Mouse (Mus musculus) thymus, adult 18-20 months (tissue): ENCODE results near the gene Gm10642.

ENCODE experiments used
- DNase-seq, 2 experiments: peaks; one replicate each; pipeline ENCODE4 v3.0.0; 2022; ENCODE audit warnings: mixed read lengths in 2 of 2

The Gm10642 gene

DNA sequence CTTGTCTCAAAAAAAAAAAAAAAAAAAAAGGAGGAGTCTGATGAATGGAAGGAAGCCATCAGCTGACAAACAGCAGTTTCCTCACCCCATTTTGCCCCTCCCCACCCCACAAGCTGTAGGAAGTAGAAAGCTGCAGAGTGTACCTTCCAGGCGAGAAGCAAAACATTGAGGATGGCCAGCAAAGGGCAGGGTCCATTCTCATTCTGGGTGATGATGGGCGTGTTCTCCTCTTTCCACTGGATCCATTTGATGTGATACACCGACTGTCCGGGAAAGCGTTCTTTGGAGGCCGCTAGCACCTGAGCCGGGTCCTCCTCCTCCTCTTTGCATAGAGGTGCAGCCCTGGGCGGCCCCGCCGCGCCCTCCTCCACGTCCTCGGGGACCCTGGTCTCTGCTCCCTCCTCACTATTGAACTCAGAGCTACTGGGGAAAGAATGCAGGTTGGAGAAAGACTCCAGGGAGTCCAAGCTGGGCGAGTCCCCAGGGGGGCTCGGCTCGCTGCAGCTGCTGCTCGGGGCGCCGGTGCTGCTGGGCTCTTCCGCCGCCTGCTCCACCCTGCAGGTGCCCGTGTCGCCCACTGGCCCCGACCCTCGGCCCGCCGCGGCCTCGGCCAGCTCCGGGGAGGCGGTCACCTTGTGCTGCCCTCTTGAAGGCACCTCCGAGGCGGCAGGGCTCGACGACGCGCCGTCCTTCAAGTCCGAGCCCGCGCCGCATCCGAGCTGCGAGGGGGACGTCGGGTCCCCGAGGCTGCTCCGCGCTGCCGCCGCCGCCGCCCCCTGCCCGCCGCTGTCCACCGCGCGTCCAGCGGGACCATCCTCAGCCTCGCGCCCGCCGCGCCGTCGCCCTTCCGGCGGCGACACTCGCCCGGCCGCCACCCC is at the start of gene Gm10642:
Gm10642 (plus strand) TSS at position 122 of the 878 bp plus-strand sequence.
- peak; percentile 57 to 79 for DNase-seq

DNA sequence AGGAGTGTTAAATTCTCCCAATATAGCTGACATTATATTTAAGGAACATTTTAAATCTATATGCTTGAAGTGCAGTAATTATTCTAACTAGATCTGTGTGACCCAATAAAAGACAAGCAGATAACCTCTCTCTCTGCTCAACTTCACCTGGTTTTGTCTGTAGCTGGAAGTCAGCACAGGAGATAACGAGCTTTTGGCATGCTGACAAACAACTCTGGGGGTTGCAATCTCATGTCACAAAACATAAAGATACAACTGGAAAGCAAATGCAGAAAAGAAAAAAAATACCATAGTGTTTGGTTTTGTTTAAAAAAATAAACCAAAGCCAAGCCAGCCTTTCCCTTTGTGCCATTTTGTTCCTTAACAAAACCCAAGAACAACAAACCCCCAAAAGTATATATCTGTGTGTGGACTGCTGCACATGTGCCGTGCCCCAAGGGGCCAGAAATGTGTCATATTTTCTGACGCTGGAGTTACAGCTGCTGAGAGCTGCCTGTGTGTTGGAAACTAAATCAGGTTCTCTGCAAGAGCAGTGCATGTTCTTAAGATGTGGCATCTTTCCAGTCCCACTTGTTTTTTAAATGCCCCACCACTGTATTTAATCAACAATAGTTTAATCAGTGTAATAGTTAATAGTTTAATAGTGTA is 44.9 kb upstream of the Gm10642 start:
- no peak for DNase-seq

DNA sequence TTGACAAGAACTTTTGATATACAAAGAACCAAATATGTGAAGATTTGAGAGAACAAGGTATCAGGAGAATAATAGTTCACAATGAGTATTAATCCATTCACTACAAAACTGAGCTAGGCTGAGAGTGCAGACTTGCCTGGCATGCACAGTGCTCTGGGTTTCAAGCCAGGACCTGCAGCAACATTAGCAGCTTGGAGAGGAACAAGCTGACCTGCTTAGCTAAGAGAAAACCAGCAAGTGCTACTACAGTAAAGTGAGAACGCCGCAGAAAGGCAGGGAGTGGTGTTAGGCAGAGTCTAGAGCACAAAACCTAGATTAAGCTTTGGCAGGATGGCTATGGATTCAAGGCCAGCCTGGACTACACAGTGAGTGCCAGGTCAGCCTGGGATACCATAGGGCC is 26.3 kb upstream of the Gm10642 start:
- no peak for DNase-seq

DNA sequence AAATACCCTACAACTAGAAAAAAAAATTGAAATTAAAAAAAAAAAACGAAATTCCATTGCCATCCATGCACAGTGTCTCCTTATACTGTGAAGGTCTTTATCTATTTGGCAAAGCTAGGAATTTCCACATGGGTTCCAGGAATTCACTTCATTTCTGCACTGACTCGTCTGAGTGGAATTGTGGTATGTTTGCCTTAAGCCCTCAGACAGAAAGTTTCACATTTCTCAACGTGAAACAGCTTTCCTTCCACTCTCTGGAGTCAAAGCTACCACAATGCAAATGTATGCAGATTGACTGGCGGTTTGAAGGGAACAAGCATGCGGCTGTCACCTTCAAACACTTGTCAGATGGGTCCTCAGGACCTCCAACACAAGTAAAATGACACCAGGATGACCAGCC is 24.4 kb upstream of the Gm10642 start:
- DNase-seq, result no peak

DNA sequence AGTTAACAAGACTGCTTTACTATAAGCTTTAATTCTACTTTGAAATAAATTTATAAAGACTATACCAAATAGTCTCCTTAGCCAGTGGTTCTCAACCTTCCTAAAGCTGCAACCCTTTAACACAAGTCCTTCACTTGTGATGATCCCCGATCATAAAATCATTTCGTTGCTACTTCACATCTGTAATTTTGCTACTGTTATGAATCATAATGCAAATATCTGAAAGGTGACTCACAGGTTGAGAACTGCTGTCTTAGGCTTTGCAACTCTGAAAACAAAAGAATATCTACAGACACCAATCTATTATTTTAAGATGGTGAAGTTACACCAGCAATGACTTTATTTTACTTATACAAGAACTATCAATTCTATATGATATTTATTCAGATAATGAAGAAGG is 19.3 kb upstream of the Gm10642 start:
- no peak for DNase-seq

DNA sequence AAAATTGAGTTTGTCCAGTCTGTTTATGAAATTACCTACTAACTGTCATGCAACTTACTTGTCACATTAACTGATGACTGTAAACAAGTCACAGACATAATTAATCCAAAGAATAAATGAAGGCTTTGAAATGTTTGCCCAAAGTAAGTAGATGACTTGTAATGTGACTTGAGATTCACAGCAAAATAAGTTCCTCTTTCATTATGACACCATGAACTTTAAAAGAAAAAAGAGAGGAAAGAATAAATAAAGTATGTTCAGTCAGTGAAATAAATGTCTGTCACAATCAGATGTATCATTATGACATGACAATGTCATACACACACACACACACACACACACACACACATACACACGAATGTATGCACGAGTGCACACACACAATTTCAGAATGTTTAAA is 5.8 kb upstream of the Gm10642 start:
- DNase-seq, result no peak

DNA sequence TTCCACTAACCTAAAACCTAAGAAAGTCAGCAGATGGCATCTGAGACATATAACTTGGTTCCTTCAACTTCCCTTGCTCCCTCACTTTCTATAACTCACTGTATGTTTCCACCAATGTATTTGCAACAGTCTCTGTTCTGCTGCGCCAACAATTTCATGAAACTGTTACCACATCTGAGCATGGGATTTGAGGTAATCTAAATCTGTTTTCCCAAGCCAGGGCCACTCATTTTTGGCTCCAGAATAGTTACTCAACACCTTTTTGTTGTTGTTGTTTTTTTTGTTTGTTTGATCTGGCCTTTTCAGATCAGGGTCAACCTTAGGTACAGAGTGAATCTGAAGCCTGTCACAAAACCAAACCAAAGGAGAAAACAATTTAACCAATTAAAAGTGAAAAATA is 5.1 kb upstream of the Gm10642 start:
- no peak for DNase-seq

DNA sequence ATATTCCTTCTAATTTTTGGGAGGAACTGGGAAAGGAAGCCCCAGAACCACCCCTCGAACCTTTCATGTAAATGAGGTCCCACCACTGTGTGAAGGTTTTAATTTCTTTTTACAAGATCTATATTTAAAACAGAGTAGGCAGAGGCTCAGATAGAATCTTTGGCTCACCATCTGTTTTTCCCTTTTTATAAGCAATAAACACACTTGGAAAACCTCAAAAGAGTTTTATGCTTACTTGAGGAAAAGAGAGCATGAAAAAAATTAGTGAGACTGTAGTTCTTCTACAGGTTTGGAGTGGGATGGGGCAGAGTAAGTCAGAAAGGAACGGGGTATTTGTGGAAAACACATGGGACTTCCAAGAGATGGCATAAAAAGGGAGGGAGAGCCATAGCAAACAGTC is 3.8 kb upstream of the Gm10642 start:
- DNase-seq, result no peak

DNA sequence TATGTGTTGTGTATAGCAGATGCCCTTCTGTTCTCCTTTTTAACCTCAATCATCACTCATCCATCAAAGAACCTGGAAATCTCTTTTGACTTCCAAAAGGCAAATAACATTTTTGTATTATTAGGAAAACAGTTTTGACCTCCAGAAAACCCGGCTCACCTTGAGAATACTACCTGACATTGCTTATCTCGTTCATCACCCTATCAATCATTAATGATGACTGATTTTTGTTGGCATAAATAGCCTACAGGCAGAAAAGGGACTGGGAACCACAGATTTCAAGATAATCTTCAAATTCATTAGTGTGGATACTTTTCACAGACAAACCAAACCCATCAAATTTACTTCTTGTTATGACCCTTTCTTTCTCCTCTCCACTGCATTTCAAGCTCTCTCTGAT is 2.2 kb upstream of the Gm10642 start:
- DNase-seq, result no peak

DNA sequence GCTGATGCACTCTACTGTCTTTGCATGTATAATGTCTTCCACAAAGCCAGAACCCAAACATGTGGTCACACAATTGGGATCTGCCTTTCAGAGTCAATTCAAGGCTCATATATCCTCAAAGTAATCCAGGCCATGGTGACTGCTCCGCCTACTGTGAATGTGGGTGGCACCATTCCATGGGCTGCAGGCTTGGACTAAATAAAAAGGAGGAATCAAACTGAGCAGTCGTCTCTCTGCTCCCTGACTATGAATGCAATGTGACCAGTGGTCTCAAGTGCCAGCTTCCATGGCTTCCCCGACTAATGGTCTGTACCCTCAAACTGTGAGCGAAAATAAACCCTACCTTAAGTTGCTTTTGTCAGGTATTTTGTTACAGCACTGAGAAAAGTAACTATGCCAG is 1.6 kb upstream of the Gm10642 start:
- no peak for DNase-seq

DNA sequence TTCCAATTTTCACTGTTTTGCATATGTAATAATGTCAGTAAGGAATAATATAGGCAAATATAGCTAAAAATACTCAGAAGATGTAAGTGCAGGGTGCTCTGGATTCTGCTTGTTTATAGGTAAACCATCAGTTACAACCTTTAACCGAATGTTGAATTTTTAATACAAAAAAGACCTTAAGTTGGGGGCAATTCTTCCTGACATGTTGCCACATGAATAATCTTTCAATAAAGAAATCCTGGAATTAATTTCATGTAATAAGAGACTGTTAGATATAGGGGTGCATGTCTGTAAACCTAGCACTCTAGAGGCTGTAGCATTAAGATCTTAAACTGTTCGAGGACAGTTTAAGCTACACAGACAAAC is 304 bp upstream of the Gm10642 start:
- no peak for DNase-seq

DNA sequence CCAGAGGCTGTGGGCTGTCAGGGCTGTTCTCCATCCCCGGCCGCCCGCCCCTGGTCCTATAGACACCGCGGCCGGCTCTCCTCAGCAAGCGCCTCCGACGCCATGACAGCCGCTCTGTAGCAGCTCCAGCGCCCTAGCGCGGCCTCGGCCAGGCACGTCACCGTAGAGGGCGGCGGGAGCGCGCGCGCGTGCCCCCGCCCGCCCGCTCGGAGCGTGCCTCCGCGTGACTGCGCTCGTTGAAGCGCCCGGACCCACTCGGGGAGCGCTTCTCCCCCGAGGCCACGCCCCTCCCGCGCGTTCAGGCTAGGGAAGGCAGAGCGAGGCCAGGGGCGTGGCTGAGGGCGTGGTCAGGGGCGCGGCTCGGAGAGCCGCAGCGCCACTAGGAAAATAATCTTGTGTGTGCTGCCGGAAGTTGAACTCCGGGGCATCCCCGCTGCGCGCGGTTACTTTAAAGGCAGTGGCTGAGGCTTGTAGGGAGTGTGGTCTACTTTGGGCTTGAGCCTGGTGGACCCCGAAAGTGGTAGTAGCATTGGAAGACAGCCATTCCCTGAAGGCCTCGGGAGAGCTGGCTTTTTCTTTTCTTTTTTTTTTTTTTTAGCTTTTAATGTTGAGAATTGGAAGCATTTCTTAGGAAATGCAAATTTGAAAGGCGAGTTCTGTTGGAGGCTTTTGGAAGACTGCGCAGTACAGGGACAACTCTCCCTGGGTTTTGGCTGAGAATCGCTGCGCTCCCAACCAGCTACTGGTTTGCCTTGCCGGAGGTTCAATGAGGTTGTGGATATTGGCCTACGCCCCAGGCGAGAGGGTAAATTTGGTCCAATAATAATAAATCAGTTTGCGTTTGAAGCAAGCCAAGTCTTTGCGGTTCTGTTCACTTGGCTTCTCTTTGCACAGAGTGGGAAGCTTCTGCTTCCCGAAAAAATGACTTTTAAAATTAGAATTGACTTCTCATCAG is 1.2 kb downstream of the Gm10642 start, which contains the start of gene Mindy2:
Mindy2 (minus strand) TSS at position 162 of the 955 bp plus-strand sequence.
- peak; percentile 96 to 97 for DNase-seq

DNA sequence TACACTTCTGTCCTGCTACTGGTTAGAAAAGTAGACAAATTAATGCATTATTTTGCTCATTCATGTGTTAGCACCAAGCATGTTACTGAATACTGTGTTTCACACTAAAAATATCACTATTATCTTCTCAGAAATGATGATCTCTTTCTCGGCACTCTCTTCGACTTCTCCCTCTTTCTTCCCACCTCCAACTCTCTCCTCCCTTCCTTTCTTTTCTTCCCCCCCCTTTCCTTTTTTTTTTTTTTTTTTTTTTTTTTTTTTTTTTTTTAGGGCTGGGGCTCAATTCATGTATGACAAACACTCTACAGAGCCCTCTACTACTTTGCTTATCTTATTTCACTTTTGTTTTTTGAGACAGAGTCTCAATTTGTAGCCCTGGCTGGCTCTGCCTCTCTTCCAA is 2.2 kb downstream of the Gm10642 start:
- no peak for DNase-seq

DNA sequence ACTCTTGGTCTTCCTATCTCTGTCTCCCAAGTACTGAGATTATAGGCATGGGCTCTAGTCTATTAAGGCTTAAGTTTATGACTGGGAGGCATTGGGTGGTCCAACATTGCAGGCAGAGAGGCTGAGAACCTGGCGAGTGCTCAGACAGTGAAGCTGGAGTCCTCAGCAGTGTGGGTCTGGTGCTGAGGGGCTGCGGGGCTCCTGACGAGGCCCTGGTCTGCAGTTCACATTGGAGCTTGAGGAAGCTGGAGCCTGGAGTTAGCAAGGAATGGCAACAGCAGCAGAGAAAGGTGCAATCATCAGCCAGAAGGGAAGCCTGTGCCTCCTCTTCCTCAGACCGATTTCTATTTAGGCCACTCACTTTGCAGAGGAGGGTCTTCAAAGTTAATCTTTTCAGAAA is 8.8 kb downstream of the Gm10642 start:
- DNase-seq, result no peak

DNA sequence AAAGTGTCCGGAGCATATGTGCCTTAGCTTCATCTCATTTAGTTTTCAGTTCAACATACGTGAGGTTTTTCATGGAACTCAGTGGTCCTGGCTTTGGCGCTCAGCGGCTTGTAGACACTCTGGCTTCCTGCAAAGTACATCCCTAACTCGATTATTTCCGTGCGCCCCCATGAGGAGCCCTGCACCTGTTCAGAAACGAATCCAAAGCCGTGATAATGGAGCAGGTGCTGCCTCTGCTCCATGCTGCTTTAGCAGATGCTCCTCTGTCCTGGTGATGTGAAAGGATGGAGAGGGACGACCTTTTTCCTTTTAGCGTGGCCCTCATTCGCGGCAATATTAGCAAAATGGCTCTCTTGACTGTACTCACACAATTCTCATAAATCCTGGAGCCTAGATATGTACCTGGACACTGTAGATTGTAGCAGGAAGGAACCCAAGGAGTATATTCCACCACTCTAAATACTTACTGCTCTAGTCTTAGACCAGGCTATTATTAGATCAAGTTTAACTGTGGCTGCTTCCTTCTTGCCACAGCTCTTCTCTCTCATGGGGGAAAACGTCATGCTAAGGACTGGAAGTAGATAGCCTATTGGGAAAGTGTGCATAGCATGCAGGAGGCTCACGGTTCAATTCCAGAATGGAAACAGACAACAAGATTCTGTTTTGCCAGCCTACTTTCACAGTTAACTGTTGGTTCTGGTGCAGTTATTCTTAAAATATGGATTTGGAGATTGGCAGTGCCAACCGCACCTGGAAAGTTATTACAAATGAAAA is 9.5 kb downstream of the Gm10642 start:
- DNase-seq, result no peak

DNA sequence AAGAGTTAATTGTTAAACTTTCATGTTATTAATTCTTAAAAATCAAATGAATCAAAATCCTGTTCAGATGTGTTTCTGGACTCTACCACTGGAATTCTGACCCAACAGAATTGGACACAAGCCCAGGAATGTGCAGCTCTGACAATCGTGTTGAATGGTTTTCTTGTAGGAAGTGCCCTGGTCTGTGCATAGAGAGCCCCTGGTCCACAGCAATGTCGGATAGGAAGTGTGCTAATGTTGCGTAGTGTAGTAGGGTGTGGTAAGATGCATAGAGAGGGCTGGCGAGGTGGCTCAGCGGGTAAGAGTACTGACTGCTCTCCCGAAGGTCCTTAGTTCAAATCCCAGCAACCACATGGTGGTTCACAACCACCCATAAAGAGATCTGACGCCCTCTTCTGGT is 10.8 kb downstream of the Gm10642 start:
- DNase-seq, result no peak

DNA sequence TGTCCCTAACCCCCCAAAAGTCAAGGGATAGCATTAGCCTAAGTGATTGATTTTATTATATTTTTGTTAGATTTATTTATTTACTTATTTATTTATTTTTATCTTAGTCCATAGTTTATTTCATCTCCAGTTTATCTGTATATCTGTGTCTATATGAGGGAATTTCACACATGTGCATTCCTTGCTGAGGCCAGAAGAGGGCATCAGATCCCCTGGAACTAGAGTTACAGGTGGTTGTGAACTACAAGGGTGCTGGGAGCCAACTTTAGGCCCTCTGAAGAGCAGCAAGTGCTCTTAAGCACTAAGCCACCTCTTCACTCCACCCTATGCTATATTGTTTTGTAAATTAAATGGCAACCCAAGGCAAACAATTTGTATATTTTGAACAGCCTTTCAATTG is 12.0 kb downstream of the Gm10642 start:
- DNase-seq, result no peak

DNA sequence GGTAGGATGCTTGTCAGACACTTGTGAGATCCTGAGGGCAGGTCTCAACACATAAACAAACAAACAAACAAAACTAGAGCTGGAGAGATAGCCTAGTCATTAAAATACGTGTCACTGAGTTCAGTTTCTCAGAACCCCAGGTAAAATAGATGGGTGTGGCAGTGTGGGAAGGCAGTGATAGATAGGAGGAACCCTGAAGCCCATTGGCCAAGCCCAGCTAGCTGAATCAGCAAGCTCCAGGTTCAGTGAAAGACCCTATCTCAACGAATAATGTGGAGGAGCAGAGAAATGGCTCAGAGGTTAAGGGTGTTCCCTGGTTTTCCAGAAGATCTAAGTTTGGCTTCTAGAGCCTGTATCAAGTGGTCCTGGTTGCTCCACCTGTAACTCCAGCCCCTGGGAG is 13.1 kb downstream of the Gm10642 start:
- no peak for DNase-seq

DNA sequence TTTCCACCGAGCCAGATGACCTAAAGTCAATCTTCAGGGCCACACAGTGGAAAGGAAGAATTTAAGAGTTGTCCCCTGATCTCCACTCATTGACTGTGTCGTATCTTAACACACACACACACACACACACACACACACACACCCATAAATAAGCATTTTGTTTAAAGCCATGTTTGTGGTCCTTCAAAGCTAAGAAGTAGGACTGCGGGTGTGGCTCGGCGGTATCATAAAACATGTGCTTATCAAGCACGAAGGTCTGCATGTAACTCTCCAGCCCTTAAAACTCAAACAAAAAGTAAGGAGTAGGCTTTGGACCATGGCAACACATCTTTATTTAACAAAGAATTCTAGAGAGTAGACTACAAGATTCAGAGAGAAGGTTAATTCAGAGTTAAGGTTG is 14.3 kb downstream of the Gm10642 start:
- DNase-seq, result no peak

DNA sequence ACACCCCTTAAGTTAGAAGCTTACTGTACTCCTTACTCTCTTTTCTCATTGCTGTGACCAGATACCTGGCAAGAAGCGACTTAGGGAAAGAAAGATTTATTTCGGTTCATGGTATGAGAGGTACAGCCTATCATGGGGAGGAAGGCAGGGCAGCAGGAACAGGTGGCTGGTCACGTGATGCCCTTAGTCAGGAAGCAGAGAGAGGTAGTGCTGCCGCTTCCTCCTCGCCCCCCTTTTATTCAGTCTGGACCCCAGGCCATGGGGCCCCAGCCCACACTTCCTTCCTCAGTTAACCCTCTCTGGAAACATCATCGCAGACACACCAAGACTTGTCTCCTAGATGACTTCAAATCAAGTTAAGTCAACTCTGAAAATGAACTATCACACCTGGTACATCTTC is 15.2 kb downstream of the Gm10642 start:
- DNase-seq, result peak; percentile 55 to 68

DNA sequence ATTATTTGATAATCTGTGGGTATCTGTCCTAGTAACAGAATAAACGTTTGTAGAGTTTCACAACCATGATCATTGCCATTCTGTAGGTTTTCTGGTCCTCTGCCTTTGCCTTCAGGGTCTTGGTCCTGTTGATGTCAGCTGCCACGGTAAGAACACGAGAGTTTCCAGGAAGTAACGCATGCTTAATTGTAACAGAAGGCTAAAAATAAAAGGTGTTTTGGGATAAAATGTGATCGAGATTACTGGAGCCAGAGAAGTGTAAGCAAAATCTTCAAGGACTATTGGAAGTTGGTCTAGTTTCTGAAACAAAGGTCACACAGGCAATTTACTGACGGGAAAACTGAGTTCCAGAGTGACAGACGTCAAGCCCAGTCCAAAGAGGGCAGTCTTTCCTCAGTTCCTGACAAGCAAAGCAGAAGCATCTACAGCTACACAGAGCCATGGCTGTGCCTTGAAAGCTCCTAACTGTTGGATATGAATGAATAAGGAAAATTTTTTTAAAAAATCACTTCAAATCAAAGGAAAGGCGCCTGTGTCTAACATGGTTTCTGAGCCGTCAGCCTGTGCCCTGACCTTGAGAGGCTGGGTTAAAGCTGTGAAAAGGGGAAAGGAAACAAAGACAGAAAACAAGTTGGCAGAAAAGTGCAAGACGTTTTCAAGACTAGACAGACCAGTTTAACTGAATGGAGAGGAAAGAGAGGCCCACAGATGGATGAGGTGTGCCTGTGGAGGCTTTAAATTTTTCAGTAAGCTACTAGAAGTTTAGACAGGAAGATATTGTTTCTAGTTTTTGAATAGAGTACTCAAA is 15.9 kb downstream of the Gm10642 start:
- DNase-seq, result no peak

DNA sequence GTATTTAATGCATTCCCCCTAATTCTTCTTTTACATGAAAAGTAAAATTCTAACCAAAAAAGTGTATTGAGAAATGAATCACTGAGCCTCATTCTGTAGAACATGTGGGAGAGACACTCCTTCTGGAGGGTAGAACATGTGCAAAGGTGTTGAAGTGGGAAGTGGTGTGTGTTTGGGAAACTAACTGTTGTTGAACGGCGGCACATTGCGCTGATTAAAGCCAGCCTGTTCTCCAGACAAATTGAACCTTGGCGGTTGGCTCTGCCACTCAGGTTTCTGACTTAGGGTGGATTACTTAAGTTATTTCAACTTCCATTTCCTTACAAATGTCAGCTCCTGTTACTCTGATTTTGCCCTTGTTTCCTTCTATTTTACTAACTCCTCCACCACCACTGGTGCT is 17.6 kb downstream of the Gm10642 start:
- DNase-seq, result no peak
